Mouse (Mus musculus): ENCODE results near the gene Ring1. TPM values are rescaled to one million over a fixed set of nuclear protein-coding genes. Genes with fewer than 3 reads are reported as not detected.
A peak's percentile ranks its signal among the peaks of the same experiment; 100 is the strongest.

Gene Ring1
- polyA plus RNA-seq, 1 experiment from 2014 or later, result 19.1 TPM

- Histone ChIP-seq H3K4me3 (ENCODE audit: low read depth, low read length) (peak overlapping the region; percentile 42), H3K4me2 (replicated peaks; ENCODE audit: low read depth, low read length) (peak overlapping the region; percentile 82), H3K36me3 (ENCODE audit: insufficient read depth, low read length) (no peaks in the 10 kb centered on the region), H3K4me1 (ENCODE audit: insufficient read depth, low read depth, low read length) (peaks cover 9% of the 10 kb centered on the region; the same call in 1 of the 2 replicates), H3K9me3 (ENCODE audit: low read length) (no peaks in the 10 kb centered on the region), H3K27me3 (replicated peaks; ENCODE audit: insufficient read depth, low read length) (no peaks in the 10 kb centered on the region), H3K9ac (replicated peaks; ENCODE audit: low read depth) (0 out of 2 replicates have a peak overlapping the region, but pooled peaks have one; percentile 16), H3K27ac (ENCODE audit: low read length) (peak overlapping the region; percentile 2; the same call in 1 of the 2 replicates)
- 2% methylated on average over 9 of the region's 17 CpGs for WGBS
- DNase-seq (ENCODE audit: low spot score) (peak; percentile 83), ATAC-seq (peak; percentile 65)
- TF ChIP-seq EP300 (IDR thresholded peaks at IDR 0.05) (no peak), CTCF (IDR thresholded peaks at IDR 0.05) (no peak)
Observed at GRCm38 (mm10) chr17:33978631-33979031, 45.8 kb downstream of the Ring1 start.

GRCm38 (mm10) chr17:33977861-33978557 is 46.5 kb downstream of the Ring1 start:
- H3K27me3 ChIP-seq (replicated peaks; ENCODE audit: insufficient read depth, low read length), result no peaks in the 10 kb centered on the region
- peak overlapping the region; percentile 82 for H3K4me2 ChIP-seq (replicated peaks; ENCODE audit: low read depth, low read length)
- no peak for ATAC-seq
- 2% methylated on average over 57 of the region's 57 CpGs for WGBS
- no peak for DNase-seq (ENCODE audit: low spot score)
- H3K27ac ChIP-seq (ENCODE audit: low read length), result no peak overlapping the region
- no peaks in the 10 kb centered on the region for H3K36me3 ChIP-seq (ENCODE audit: insufficient read depth, low read length)
- TF ChIP-seq EP300 (IDR thresholded peaks at IDR 0.05), result no peak
- no peak for TF ChIP-seq CTCF (IDR thresholded peaks at IDR 0.05)
- peak overlapping the region; percentile 42 for H3K4me3 ChIP-seq (ENCODE audit: low read depth, low read length)
- 0 out of 2 replicates have a peak overlapping the region, but pooled peaks have one; percentile 16 for H3K9ac ChIP-seq (replicated peaks; ENCODE audit: low read depth)
- H3K4me1 ChIP-seq (ENCODE audit: insufficient read depth, low read depth, low read length), result peaks cover 9% of the 10 kb centered on the region; the same call in 1 of the 2 replicates
- H3K9me3 ChIP-seq (ENCODE audit: low read length), result no peaks in the 10 kb centered on the region

DNA sequence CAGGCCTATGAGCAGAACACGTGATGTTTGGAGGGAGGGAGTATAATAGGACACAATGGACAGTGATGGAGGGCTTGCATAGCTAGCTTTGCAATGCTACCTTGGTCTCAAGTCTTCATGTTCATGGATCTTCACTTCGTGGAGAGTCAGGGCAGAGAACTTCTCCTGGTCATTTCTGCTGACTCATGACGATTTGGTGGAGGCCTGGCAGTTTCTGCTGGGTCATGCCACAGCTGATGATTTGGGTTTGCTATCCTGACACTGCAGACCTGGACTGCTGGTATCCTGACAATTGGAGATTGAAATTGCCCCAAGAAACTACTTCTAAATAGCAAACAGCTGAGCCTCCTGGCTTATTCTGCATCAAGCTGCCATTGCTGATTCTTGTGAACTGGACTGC is 50.9 kb downstream of the Ring1 start:
- H3K4me1 ChIP-seq (ENCODE audit: insufficient read depth, low read depth, low read length), result peaks cover 4% of the 10 kb centered on the region; the same call in 1 of the 2 replicates
- no peak overlapping the region for H3K27ac ChIP-seq (ENCODE audit: low read length)
- no peaks in the 10 kb centered on the region for H3K36me3 ChIP-seq (ENCODE audit: insufficient read depth, low read length)
- DNase-seq (ENCODE audit: low spot score) (no peak), ATAC-seq (no peak)
- WGBS, result 58% methylated on average over 3 of the region's 3 CpGs
- no peak for TF ChIP-seq EP300 (IDR thresholded peaks at IDR 0.05)
- no peak for TF ChIP-seq CTCF (IDR thresholded peaks at IDR 0.05)
- no peaks in the 10 kb centered on the region for H3K9me3 ChIP-seq (ENCODE audit: low read length)
- H3K4me3 ChIP-seq (ENCODE audit: low read depth, low read length), result no peak overlapping the region
- no peaks in the 10 kb centered on the region for H3K27me3 ChIP-seq (replicated peaks; ENCODE audit: insufficient read depth, low read length)
- no peak overlapping the region for H3K4me2 ChIP-seq (replicated peaks; ENCODE audit: low read depth, low read length)
- H3K9ac ChIP-seq (replicated peaks; ENCODE audit: low read depth), result no peak overlapping the region

DNA sequence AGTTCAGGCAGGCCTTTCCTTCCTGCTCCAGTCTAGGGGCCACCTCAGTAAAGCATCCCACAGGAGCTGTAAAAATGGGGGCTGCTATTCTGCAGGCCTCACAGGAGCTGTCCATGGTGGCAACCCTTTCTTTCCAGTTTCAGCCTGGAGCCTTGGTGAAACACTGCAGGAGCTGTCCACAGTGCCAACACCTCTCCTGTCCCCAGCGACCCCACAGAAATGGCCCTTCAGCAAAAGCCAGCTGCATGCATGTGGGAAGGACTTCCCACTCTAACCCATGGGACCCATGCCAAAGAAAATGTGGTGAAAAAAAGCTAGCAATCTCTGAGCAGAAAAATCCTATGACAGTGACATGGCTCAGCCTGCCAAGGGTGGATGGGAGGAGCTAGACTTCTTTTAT is 51.8 kb downstream of the Ring1 start:
- 35% methylated on average over 1 of the region's 1 CpGs for WGBS
- Histone ChIP-seq H3K36me3 (ENCODE audit: insufficient read depth, low read length) (no peaks in the 10 kb centered on the region), H3K9me3 (ENCODE audit: low read length) (no peaks in the 10 kb centered on the region), H3K27ac (ENCODE audit: low read length) (no peak overlapping the region), H3K9ac (replicated peaks; ENCODE audit: low read depth) (no peak overlapping the region), H3K27me3 (replicated peaks; ENCODE audit: insufficient read depth, low read length) (no peaks in the 10 kb centered on the region), H3K4me2 (replicated peaks; ENCODE audit: low read depth, low read length) (no peak overlapping the region), H3K4me1 (ENCODE audit: insufficient read depth, low read depth, low read length) (no peaks in the 10 kb centered on the region), H3K4me3 (ENCODE audit: low read depth, low read length) (no peak overlapping the region)
- ATAC-seq (peak; percentile 46), DNase-seq (ENCODE audit: low spot score) (peak; percentile 67)
- TF ChIP-seq CTCF (IDR thresholded peaks at IDR 0.05) (no peak), EP300 (IDR thresholded peaks at IDR 0.05) (no peak)

MicroRNAs within 50 kb of the gene (microRNA counts, 519-probe panel; counts per million panel counts)
- not detected for microRNA mmu-miR-219

Small RNA genes within 50 kb of the gene (microRNA-seq; reads per million reads assigned to microRNA genes)
- gene Mir219a-1, result not detected
- not detected for gene Mir219c

Other genes starting within 250 kb of the Ring1 start
- gene Angptl4, start 242.8 kb downstream of the Ring1 start, polyA plus RNA-seq (2015; fragmentation: Nextera tagmentation; extraction: Ambion mirVana), result 125 and 137 TPM in 2 replicates
- 186 and 211 TPM in 2 replicates for gene Kank3, start 214.2 kb downstream of the Ring1 start, polyA plus RNA-seq (2015; fragmentation: Nextera tagmentation; extraction: Ambion mirVana)
- gene Rps28, start 200.1 kb downstream of the Ring1 start, polyA plus RNA-seq (2015; fragmentation: Nextera tagmentation; extraction: Ambion mirVana), result 906 and 1,023 TPM in 2 replicates
- gene Ndufa7, start 200.1 kb downstream of the Ring1 start, polyA plus RNA-seq (2015; fragmentation: Nextera tagmentation; extraction: Ambion mirVana), result 455 and 501 TPM in 2 replicates
- 37.6 and 39.3 TPM in 2 replicates for gene Cd320, start 181.6 kb downstream of the Ring1 start, polyA plus RNA-seq (2015; fragmentation: Nextera tagmentation; extraction: Ambion mirVana)
- not detected in 2 replicates for gene Gm7029, start 150.8 kb downstream of the Ring1 start, polyA plus RNA-seq (2015; fragmentation: Nextera tagmentation; extraction: Ambion mirVana)
- gene Kifc1, start 134.0 kb downstream of the Ring1 start, polyA plus RNA-seq (2015; fragmentation: Nextera tagmentation; extraction: Ambion mirVana), result 0.37 and 1.0 TPM in 2 replicates
- 0.29 and 0.55 TPM in 2 replicates for gene Platr17, start 119.5 kb downstream of the Ring1 start, polyA plus RNA-seq (2015; fragmentation: Nextera tagmentation; extraction: Ambion mirVana)
- gene Daxx, start 115.3 kb downstream of the Ring1 start, polyA plus RNA-seq (2015; fragmentation: Nextera tagmentation; extraction: Ambion mirVana), result 23.9 and 29.0 TPM in 2 replicates
- 102 and 113 TPM in 2 replicates for gene Tapbp, start 108.8 kb downstream of the Ring1 start, polyA plus RNA-seq (2015; fragmentation: Nextera tagmentation; extraction: Ambion mirVana)
- 16.6 and 17.0 TPM in 2 replicates for gene Zbtb22, start 108.8 kb downstream of the Ring1 start, polyA plus RNA-seq (2015; fragmentation: Nextera tagmentation; extraction: Ambion mirVana)
- gene Rgl2, start 95.1 kb downstream of the Ring1 start, polyA plus RNA-seq (2015; fragmentation: Nextera tagmentation; extraction: Ambion mirVana), result 39.0 and 45.2 TPM in 2 replicates
- 99.7 and 103 TPM in 2 replicates for gene Pfdn6, start 84.3 kb downstream of the Ring1 start, polyA plus RNA-seq (2015; fragmentation: Nextera tagmentation; extraction: Ambion mirVana)
- 8.8 TPM in 2 replicates for gene Wdr46, start 84.0 kb downstream of the Ring1 start, polyA plus RNA-seq (2015; fragmentation: Nextera tagmentation; extraction: Ambion mirVana)
- 9.3 and 12.0 TPM in 2 replicates for gene B3galt4, start 73.2 kb downstream of the Ring1 start, polyA plus RNA-seq (2015; fragmentation: Nextera tagmentation; extraction: Ambion mirVana)
- gene Vps52, start 68.9 kb downstream of the Ring1 start, polyA plus RNA-seq (2015; fragmentation: Nextera tagmentation; extraction: Ambion mirVana), result 28.5 and 31.1 TPM in 2 replicates
- 1,282 and 1,435 TPM in 2 replicates for gene Rps18, start 68.7 kb downstream of the Ring1 start, polyA plus RNA-seq (2015; fragmentation: Nextera tagmentation; extraction: Ambion mirVana)
- gene H2-K1, start 24.3 kb downstream of the Ring1 start, polyA plus RNA-seq (2015; fragmentation: Nextera tagmentation; extraction: Ambion mirVana), result 213 and 222 TPM in 2 replicates
- 57.9 and 59.8 TPM in 2 replicates for gene H2-Ke6, start 3.4 kb upstream of the Ring1 start, polyA plus RNA-seq (2015; fragmentation: Nextera tagmentation; extraction: Ambion mirVana)
- 130 and 131 TPM in 2 replicates for gene Slc39a7, start 7.0 kb upstream of the Ring1 start, polyA plus RNA-seq (2015; fragmentation: Nextera tagmentation; extraction: Ambion mirVana)
- gene Rxrb, start 7.1 kb upstream of the Ring1 start, polyA plus RNA-seq (2015; fragmentation: Nextera tagmentation; extraction: Ambion mirVana), result 35.0 and 35.7 TPM in 2 replicates
- 0.25 and 0.44 TPM in 2 replicates for gene Col11a2, start 14.8 kb upstream of the Ring1 start, polyA plus RNA-seq (2015; fragmentation: Nextera tagmentation; extraction: Ambion mirVana)
- gene H2-Oa, start 67.7 kb upstream of the Ring1 start, polyA plus RNA-seq (2015; fragmentation: Nextera tagmentation; extraction: Ambion mirVana), result 0.48 and 1.1 TPM in 2 replicates
- gene H2-DMa, start 94.9 kb upstream of the Ring1 start, polyA plus RNA-seq (2015; fragmentation: Nextera tagmentation; extraction: Ambion mirVana), result 20.7 and 23.9 TPM in 2 replicates
- 80.2 and 80.3 TPM in 2 replicates for gene Brd2, start 98.0 kb upstream of the Ring1 start, polyA plus RNA-seq (2015; fragmentation: Nextera tagmentation; extraction: Ambion mirVana)
- gene H2-DMb2, start 118.6 kb upstream of the Ring1 start, polyA plus RNA-seq (2015; fragmentation: Nextera tagmentation; extraction: Ambion mirVana), result 1.8 and 2.2 TPM in 2 replicates
- 6.9 and 7.2 TPM in 2 replicates for gene H2-DMb1, start 128.4 kb upstream of the Ring1 start, polyA plus RNA-seq (2015; fragmentation: Nextera tagmentation; extraction: Ambion mirVana)
- gene Tap1, start 162.9 kb upstream of the Ring1 start, polyA plus RNA-seq (2015; fragmentation: Nextera tagmentation; extraction: Ambion mirVana), result 11.6 and 12.6 TPM in 2 replicates
- gene Psmb9, start 163.1 kb upstream of the Ring1 start, polyA plus RNA-seq (2015; fragmentation: Nextera tagmentation; extraction: Ambion mirVana), result 16.4 and 17.1 TPM in 2 replicates
- gene Psmb8, start 173.0 kb upstream of the Ring1 start, polyA plus RNA-seq (2015; fragmentation: Nextera tagmentation; extraction: Ambion mirVana), result 54.9 and 58.6 TPM in 2 replicates
- 23.9 and 26.1 TPM in 2 replicates for gene Tap2, start 178.8 kb upstream of the Ring1 start, polyA plus RNA-seq (2015; fragmentation: Nextera tagmentation; extraction: Ambion mirVana)
- gene H2-Ob, start 214.2 kb upstream of the Ring1 start, polyA plus RNA-seq (2015; fragmentation: Nextera tagmentation; extraction: Ambion mirVana), result 0.43 and 1.2 TPM in 2 replicates
- 17.8 and 19.2 TPM in 2 replicates for gene H2-Ab1, start 233.0 kb upstream of the Ring1 start, polyA plus RNA-seq (2015; fragmentation: Nextera tagmentation; extraction: Ambion mirVana)

Data from lung, postnatal 0 days (tissue).